Mouse (Mus musculus) CH12.LX (cell line): ENCODE data around the gene Zfhx3.

Experiments
- CHD2 ChIP-seq: IDR thresholded peaks from 2 replicates; pipeline ENCODE4 v1.6.1; 2011; ENCODE audit warnings: low read length, improper control_type of control experiment
- CTCF ChIP-seq, 2 experiments: IDR thresholded peaks in 1 of 2; conservative IDR thresholded peaks in 1 of 2; 2 replicates each; pipeline ENCODE4 v1.5.1; 2011 to 2012; ENCODE audit warnings: low read depth in 2 of 2, low read length in 2 of 2, improper control_type of control experiment in 1 of 2, inconsistent platforms in 1 of 2, mild to moderate bottlenecking in 1 of 2, moderate library complexity in 1 of 2
- ELF1 ChIP-seq: IDR thresholded peaks from 2 replicates; pipeline ENCODE4 v1.6.1; 2014; ENCODE audit warnings: low read depth, mild to moderate bottlenecking, inconsistent platforms, low read length, improper control_type of control experiment
- EP300 ChIP-seq: IDR thresholded peaks from 2 replicates; pipeline ENCODE4 v1.6.1; 2011; ENCODE audit warnings: low read length, improper control_type of control experiment
- JUN ChIP-seq: IDR thresholded peaks from 2 replicates; pipeline ENCODE4 v1.6.1; 2011; ENCODE audit warnings: low read depth, mild to moderate bottlenecking, low read length, improper control_type of control experiment, moderate library complexity; ENCODE audit not compliant: insufficient read depth
- NELFE ChIP-seq: IDR thresholded peaks from 2 replicates; pipeline ENCODE4 v1.6.1; 2011; ENCODE audit warnings: low read depth, low read length, improper control_type of control experiment
- PAX5 ChIP-seq: IDR thresholded peaks from 2 replicates; pipeline ENCODE4 v1.6.1; 2012; ENCODE audit warnings: low read length, inconsistent platforms, mixed read lengths
- POLR2A ChIP-seq: IDR thresholded peaks from 2 replicates; pipeline ENCODE4 v1.6.1; 2011; ENCODE audit warnings: low read depth, mild to moderate bottlenecking, improper control_type of control experiment, low read length
- RAD21 ChIP-seq: IDR thresholded peaks from 2 replicates; pipeline ENCODE4 v1.6.1; 2011; ENCODE audit warnings: low read depth, mild to moderate bottlenecking, low read length, improper control_type of control experiment, moderate library complexity
- RCOR1 ChIP-seq: conservative IDR thresholded peaks from 2 replicates; pipeline ENCODE4 v1.6.1; 2012; ENCODE audit warnings: low read depth, mild to moderate bottlenecking, inconsistent platforms, low read length, improper control_type of control experiment
- SIN3A ChIP-seq: IDR thresholded peaks from 2 replicates; pipeline ENCODE4 v1.6.1; 2012; ENCODE audit warnings: low read length, improper control_type of control experiment, inconsistent platforms
- ZNF384 ChIP-seq: IDR thresholded peaks from 2 replicates; pipeline ENCODE4 v1.6.1; 2012; ENCODE audit warnings: low read depth, low read length, improper control_type of control experiment, inconsistent platforms

DNA sequence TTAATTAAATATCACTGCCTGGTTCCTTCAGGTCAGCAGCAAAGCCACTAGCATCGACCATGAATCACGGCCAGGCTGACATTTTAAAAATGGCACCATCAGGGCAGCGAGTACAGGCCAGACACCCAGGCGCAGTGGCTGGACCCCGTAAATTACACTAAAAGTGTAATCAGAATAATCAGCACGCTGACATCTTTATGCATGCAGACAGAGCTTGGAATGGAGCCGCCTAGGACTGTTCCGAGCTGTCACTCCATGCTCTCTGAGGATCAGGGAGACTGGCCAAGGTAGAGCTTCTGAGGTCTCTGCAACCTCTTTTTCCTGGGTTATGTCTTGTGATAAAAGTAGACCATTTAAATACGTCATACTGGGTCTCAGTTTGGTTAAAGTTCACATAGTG lies 420.0 kb downstream of the Zfhx3 start:
- TF ChIP-seq RCOR1, result no peak
- TF ChIP-seq ELF1, result no peak
- TF ChIP-seq POLR2A, result no peak
- no peak for TF ChIP-seq ZNF384
- no peak for TF ChIP-seq JUN
- TF ChIP-seq CTCF (conservative IDR thresholded peaks at IDR 0.05 in 1 of 2, IDR thresholded peaks at IDR 0.05 in 1 of 2; ENCODE audit: low read depth in 2 of 2, low read length in 2 of 2), result no peak
- no peak for TF ChIP-seq NELFE
- no peak for TF ChIP-seq RAD21
- no peak for TF ChIP-seq SIN3A
- TF ChIP-seq CHD2, result no peak
- TF ChIP-seq PAX5, result no peak
- TF ChIP-seq EP300, result no peak
